Mouse (Mus musculus): ENCODE results near the gene Polrmt. TPM values are rescaled to one million over a fixed set of nuclear protein-coding genes. Genes with fewer than 3 reads are reported as not detected.
A peak's percentile ranks its signal among the peaks of the same experiment; 100 is the strongest.

Gene Polrmt
- total RNA-seq, 1 experiment, result 109 TPM

GRCm38 (mm10) chr10:79707759-79708158, 38.6 kb downstream of the Polrmt start:
- no peaks in the 10 kb centered on the region for H3K9me3 ChIP-seq (ENCODE audit: control insufficient read depth, insufficient read depth, low read depth, low read length)
- peaks cover 45% of the 10 kb centered on the region for H3K36me3 ChIP-seq (ENCODE audit: control insufficient read depth, insufficient read depth, low read length, poor library complexity, severe bottlenecking)
- in situ Hi-C loops (cut with MboI; ENCODE audit: low sequenced_read_pairs in 2 of 2, unreplicated experiment in 2 of 2), result no loop called here
- no peak for DNase-seq (ENCODE audit: low read depth, low spot score)
- H3K4me1 ChIP-seq (ENCODE audit: control insufficient read depth in 2 of 2, insufficient read depth in 2 of 2, low read length in 2 of 2, poor library complexity in 1 of 2), result peaks cover 9 to 22% of the 10 kb centered on the region in 2 experiments; a peak in 3 of 4 replicates
- 0 out of 4 replicates have a peak overlapping the region, but pooled peaks of 1 of the 2 experiments have one; percentile 4 for H3K4me3 ChIP-seq (ENCODE audit: insufficient read depth in 1 of 2, low read depth in 1 of 2, low read length in 2 of 2, poor library complexity in 1 of 2, severe bottlenecking in 1 of 2)
- TF ChIP-seq ZC3H11A (IDR thresholded peaks at IDR 0.05; ENCODE audit: borderline replicate concordance, low read depth, low read length) (no peak), ZNF384 (IDR thresholded peaks at IDR 0.05; ENCODE audit: low read depth, low read length) (no peak), CHD2 (IDR thresholded peaks at IDR 0.05; ENCODE audit: low read depth, low read length) (no peak), HCFC1 (IDR thresholded peaks at IDR 0.05; ENCODE audit: borderline replicate concordance, insufficient read depth, low read length) (no peak), MAFK (IDR thresholded peaks at IDR 0.05; ENCODE audit: insufficient read depth, low read depth, low read length) (no peak)
- H3K9ac ChIP-seq (ENCODE audit: insufficient read depth, low read depth, low read length, poor library complexity, severe bottlenecking), result peak overlapping the region; percentile 24; the same call in 1 of the 2 replicates
- peak overlapping the region; percentile 7; the same call in 1 of the 2 replicates for H3K27ac ChIP-seq (ENCODE audit: insufficient read depth, low read depth, low read length, poor library complexity, severe bottlenecking)

GRCm38 (mm10) chr10:79707162-79707561, 39.2 kb downstream of the Polrmt start:
- Histone ChIP-seq H3K9me3 (ENCODE audit: control insufficient read depth, insufficient read depth, low read depth, low read length) (no peaks in the 10 kb centered on the region), H3K27ac (ENCODE audit: insufficient read depth, low read depth, low read length, poor library complexity, severe bottlenecking) (peak overlapping the region; percentile 7; the same call in 1 of the 2 replicates), H3K4me3 (ENCODE audit: insufficient read depth in 1 of 2, low read depth in 1 of 2, low read length in 2 of 2, poor library complexity in 1 of 2, severe bottlenecking in 1 of 2) (peak overlapping the region; percentile 4 to 20; a peak in 1 of 4 replicates), H3K36me3 (ENCODE audit: control insufficient read depth, insufficient read depth, low read length, poor library complexity, severe bottlenecking) (peaks cover 45% of the 10 kb centered on the region), H3K4me1 (ENCODE audit: control insufficient read depth in 2 of 2, insufficient read depth in 2 of 2, low read length in 2 of 2, poor library complexity in 1 of 2) (peaks cover 9 to 22% of the 10 kb centered on the region in 2 experiments; a peak in 3 of 4 replicates), H3K9ac (ENCODE audit: insufficient read depth, low read depth, low read length, poor library complexity, severe bottlenecking) (peak overlapping the region; percentile 24; the same call in 1 of the 2 replicates)
- TF ChIP-seq HCFC1 (IDR thresholded peaks at IDR 0.05; ENCODE audit: borderline replicate concordance, insufficient read depth, low read length) (no peak), ZC3H11A (IDR thresholded peaks at IDR 0.05; ENCODE audit: borderline replicate concordance, low read depth, low read length) (no peak), ZNF384 (IDR thresholded peaks at IDR 0.05; ENCODE audit: low read depth, low read length) (no peak), CHD2 (IDR thresholded peaks at IDR 0.05; ENCODE audit: low read depth, low read length) (no peak), MAFK (IDR thresholded peaks at IDR 0.05; ENCODE audit: insufficient read depth, low read depth, low read length) (no peak)
- DNase-seq (ENCODE audit: low read depth, low spot score), result no peak
- in situ Hi-C loops (cut with MboI; ENCODE audit: low sequenced_read_pairs in 2 of 2, unreplicated experiment in 2 of 2), result no loop called here

- in situ Hi-C loops (cut with MboI; ENCODE audit: low sequenced_read_pairs in 2 of 2, unreplicated experiment in 2 of 2), result no loop called here
- Histone ChIP-seq H3K4me3 (ENCODE audit: insufficient read depth in 1 of 2, low read depth in 1 of 2, low read length in 2 of 2, poor library complexity in 1 of 2, severe bottlenecking in 1 of 2) (peak overlapping the region; percentile 15 to 20; a peak in 1 of 4 replicates), H3K36me3 (ENCODE audit: control insufficient read depth, insufficient read depth, low read length, poor library complexity, severe bottlenecking) (peaks cover 41% of the 10 kb centered on the region)
These were observed 39.8 kb downstream of the Polrmt start for GRCm38 (mm10) chr10:79706406-79707094.

GRCm38 (mm10) chr10:79705951-79706350, 40.4 kb downstream of the Polrmt start:
- TF ChIP-seq CHD2 (IDR thresholded peaks at IDR 0.05; ENCODE audit: low read depth, low read length) (no peak), HCFC1 (IDR thresholded peaks at IDR 0.05; ENCODE audit: borderline replicate concordance, insufficient read depth, low read length) (no peak), ZNF384 (IDR thresholded peaks at IDR 0.05; ENCODE audit: low read depth, low read length) (no peak), ZC3H11A (IDR thresholded peaks at IDR 0.05; ENCODE audit: borderline replicate concordance, low read depth, low read length) (no peak), MAFK (IDR thresholded peaks at IDR 0.05; ENCODE audit: insufficient read depth, low read depth, low read length) (no peak)
- H3K9me3 ChIP-seq (ENCODE audit: control insufficient read depth, insufficient read depth, low read depth, low read length), result no peaks in the 10 kb centered on the region
- peaks cover 9 to 22% of the 10 kb centered on the region in 2 experiments; a peak in 3 of 4 replicates for H3K4me1 ChIP-seq (ENCODE audit: control insufficient read depth in 2 of 2, insufficient read depth in 2 of 2, low read length in 2 of 2, poor library complexity in 1 of 2)
- H3K4me3 ChIP-seq (ENCODE audit: insufficient read depth in 1 of 2, low read depth in 1 of 2, low read length in 2 of 2, poor library complexity in 1 of 2, severe bottlenecking in 1 of 2), result peak overlapping the region; percentile 5 to 15; a peak in 1 of 4 replicates
- H3K27ac ChIP-seq (ENCODE audit: insufficient read depth, low read depth, low read length, poor library complexity, severe bottlenecking), result no peak overlapping the region
- in situ Hi-C loops (cut with MboI; ENCODE audit: low sequenced_read_pairs in 2 of 2, unreplicated experiment in 2 of 2), result no loop called here
- H3K9ac ChIP-seq (ENCODE audit: insufficient read depth, low read depth, low read length, poor library complexity, severe bottlenecking), result peak overlapping the region; percentile 44
- H3K36me3 ChIP-seq (ENCODE audit: control insufficient read depth, insufficient read depth, low read length, poor library complexity, severe bottlenecking), result peaks cover 35% of the 10 kb centered on the region
- no peak for DNase-seq (ENCODE audit: low read depth, low spot score)

More at GRCm38 (mm10) chr10:79706406-79707094, 39.8 kb downstream of the Polrmt start:
- peaks cover 9 to 22% of the 10 kb centered on the region in 2 experiments; a peak in 3 of 4 replicates for H3K4me1 ChIP-seq (ENCODE audit: control insufficient read depth in 2 of 2, insufficient read depth in 2 of 2, low read length in 2 of 2, poor library complexity in 1 of 2)
- peak overlapping the region; percentile 44 for H3K9ac ChIP-seq (ENCODE audit: insufficient read depth, low read depth, low read length, poor library complexity, severe bottlenecking)
- H3K27ac ChIP-seq (ENCODE audit: insufficient read depth, low read depth, low read length, poor library complexity, severe bottlenecking), result no peak overlapping the region
- TF ChIP-seq CHD2 (IDR thresholded peaks at IDR 0.05; ENCODE audit: low read depth, low read length), result no peak
- no peak for TF ChIP-seq HCFC1 (IDR thresholded peaks at IDR 0.05; ENCODE audit: borderline replicate concordance, insufficient read depth, low read length)
- no peak for TF ChIP-seq ZC3H11A (IDR thresholded peaks at IDR 0.05; ENCODE audit: borderline replicate concordance, low read depth, low read length)
- TF ChIP-seq ZNF384 (IDR thresholded peaks at IDR 0.05; ENCODE audit: low read depth, low read length), result no peak
- no peak for TF ChIP-seq MAFK (IDR thresholded peaks at IDR 0.05; ENCODE audit: insufficient read depth, low read depth, low read length)
- DNase-seq (ENCODE audit: low read depth, low spot score), result no peak
- no peaks in the 10 kb centered on the region for H3K9me3 ChIP-seq (ENCODE audit: control insufficient read depth, insufficient read depth, low read depth, low read length)
